Mouse (Mus musculus): ENCODE results near the gene Gm12169. TPM values are rescaled to one million over a fixed set of nuclear protein-coding genes. Genes with fewer than 3 reads are reported as not detected.

Gene Gm12169
- not detected for polyA plus RNA-seq (2017; shearing (Covaris generic))

GRCm38 (mm10) chr11:46523912-46524311 is at the start of gene Gm12169:
Gene Gm12169 (plus strand): TSS chr11:46524212.

GRCm38 (mm10) chr11:46571327-46571726 is 47.3 kb downstream of the Gm12169 start, which contains the start of gene BC053393:
Gene BC053393 (plus strand): TSS chr11:46571536.

Other genes starting within 250 kb of the Gm12169 start
- 155 TPM for gene Cyfip2, start 211.4 kb upstream of the Gm12169 start, polyA plus RNA-seq (2017; shearing (Covaris generic))
- gene Itk, start 134.7 kb upstream of the Gm12169 start, polyA plus RNA-seq (2017; shearing (Covaris generic)), result 1,045 TPM
- gene Fam71b, start 127.7 kb upstream of the Gm12169 start, polyA plus RNA-seq (2017; shearing (Covaris generic)), result 13.5 TPM
- gene Med7, start 87.3 kb upstream of the Gm12169 start, polyA plus RNA-seq (2017; shearing (Covaris generic)), result 37.3 TPM
- 1.4 TPM for gene Havcr2, start 69.3 kb upstream of the Gm12169 start, polyA plus RNA-seq (2017; shearing (Covaris generic))
- gene BC053393, start 47.3 kb downstream of the Gm12169 start, polyA plus RNA-seq (2017; shearing (Covaris generic)), result not detected
- not detected for gene Dppa1, start 105.0 kb downstream of the Gm12169 start, polyA plus RNA-seq (2017; shearing (Covaris generic))
- gene Timd2, start 182.8 kb downstream of the Gm12169 start, polyA plus RNA-seq (2017; shearing (Covaris generic)), result not detected
- not detected for gene Havcr1, start 210.9 kb downstream of the Gm12169 start, polyA plus RNA-seq (2017; shearing (Covaris generic))